Mouse (Mus musculus): ENCODE results near the gene Nptx1.

- TF ChIP-seq CTCF (IDR thresholded peaks at IDR 0.05; ENCODE audit: extremely low read depth, insufficient read length, insufficient replicate concordance, low read depth, low read length), result no peak
- TF ChIP-seq POLR2A (IDR thresholded peaks at IDR 0.05; ENCODE audit: low read depth, low read length), result no peak
Measured at GRCm38 (mm10) chr11:119542371-119542770, 5.2 kb downstream of the Nptx1 start.
